Mouse (Mus musculus) retina, adult 2 months (tissue): Measurements from ENCODE around the gene Gstt4.
"Not testable (repeated sequence)": the region's sequence is repeated elsewhere in the genome, so short reads cannot be mapped to it uniquely, and the experiment has no call there.

Experiments
- DNase-seq: peaks from one replicate; pipeline ENCODE4 v3.0.0-alpha.2; 2012; ENCODE audit warnings: low read depth, low spot score

Gene Gstt4

DNA sequence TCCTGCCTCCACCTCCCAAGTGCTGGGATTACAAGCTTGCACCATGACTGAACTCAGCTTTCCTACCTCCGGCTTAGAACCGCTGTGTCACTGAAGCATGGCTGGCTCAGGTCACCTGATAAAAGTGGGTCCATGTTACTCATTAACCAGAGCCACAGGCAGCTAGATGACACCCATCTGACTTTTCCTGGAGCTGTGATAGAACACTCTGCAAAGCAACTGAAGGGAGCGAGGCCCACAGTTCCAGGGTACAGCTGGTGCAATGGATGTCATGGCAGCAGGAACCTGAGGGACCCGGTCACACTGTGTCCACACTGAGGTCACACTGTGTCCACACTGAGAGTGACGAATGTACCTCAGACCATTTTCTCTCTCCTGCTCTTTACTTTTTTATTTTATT is 32.5 kb downstream of the Gstt4 start:
- DNase-seq: no peak

DNA sequence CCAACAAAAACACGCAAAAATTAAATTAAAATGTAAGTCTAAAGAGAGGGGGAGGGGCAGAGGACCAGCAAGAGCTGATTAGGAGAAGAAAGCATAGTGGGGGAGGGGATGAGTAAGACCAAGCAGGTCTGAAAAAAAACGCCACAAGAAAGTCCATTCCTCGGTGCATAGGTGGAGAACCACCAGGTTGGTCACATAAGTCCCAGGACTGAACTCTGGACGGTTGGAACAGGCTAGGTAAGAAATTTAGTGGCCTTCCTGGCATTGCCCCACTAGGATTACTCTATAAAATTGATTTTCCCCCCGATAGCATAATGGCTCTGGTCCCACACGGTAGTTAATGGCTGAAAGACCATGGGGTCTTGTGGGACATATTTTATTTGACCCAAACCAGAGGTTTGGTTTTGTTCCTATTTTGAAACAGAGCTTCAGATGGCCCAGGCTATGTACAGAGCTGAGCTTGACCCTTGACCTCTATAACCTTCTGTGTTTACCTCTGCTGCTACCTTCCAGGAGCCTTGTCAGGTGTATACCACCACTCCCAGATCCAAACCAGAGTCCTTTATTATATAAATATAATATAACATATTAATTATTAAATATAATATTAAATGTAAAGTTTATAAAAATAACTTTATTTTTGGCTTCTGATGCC is 33.1 kb downstream of the Gstt4 start:
- no peak for DNase-seq

DNA sequence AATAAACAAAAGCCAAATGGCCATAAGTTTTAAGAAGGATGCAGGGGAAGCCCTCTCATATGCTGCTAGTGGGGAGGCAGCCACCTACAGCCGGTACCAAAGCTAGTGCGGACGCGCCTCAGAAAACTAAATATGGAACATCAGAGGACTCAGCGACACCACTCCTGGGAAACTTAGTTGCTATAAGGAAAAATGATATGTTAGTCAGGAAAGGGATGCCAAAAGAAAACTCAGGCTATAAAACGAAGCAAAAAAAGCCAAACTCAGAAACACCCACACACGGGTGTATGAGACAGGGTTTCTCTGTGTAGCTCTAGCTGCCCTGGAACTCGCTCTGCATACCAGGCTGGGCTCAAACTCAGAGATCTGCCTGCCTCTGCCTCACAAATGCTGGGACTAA is 34.1 kb downstream of the Gstt4 start:
- no peak for DNase-seq

DNA sequence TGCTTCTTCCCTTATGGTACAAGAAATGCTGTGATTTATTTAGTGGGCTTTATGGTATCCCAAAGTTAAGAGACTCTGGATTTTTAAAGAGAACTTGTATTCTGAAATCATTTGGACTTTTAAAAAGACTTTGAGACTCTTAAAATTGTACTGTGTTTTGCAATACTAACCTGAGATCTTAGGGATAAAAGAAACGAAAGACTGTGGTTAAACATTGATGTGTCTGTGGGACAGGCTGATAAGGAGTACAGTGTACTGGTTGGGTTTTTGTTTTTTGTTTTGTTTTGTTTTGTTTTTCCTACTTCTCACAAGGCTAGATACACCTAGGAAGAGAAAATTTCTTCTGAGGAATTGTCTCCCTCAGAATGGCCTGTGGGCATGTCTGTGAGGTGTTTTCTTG is 36.9 kb downstream of the Gstt4 start:
- DNase-seq: no peak

DNA sequence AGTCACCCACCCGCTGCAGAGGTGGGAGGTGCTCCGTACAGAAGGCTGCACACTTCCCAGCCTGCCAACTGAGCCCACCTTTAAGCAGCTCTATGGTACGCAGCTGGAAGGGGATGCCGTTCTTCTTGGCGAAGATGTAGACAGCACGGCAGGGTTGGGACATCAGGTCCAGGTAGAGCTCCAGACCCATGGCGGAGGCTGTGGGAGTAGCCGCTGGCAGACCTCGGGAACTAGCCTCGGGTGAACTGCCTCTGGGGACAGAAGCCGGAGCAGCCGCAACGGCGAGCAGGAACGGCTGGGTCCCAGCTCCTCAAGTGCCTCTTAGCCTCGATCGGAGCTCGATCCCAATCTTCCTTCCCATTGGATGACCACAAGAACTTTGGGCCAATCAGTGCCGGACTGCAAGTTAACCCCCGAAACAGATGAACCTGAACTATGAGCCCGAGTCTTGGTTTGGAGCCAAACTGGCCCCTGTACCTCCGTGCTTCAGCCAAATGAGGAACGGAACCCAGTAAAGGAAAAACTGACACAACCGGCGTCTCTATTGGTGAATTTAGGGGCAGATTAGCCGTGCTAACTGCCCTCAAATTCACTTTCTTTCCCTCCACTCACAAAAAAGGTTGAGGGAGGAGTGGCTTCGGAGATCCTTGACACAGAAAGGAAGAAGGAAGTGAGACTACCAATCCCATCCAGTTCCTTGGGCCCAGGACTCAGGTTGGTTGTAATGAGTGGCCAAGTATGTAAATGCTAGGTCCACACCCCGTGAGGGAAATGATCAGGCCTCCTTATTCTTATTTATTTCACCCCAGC is 41.4 kb downstream of the Gstt4 start, which contains the start of the genes Gm20441 and Gstt3:
Gene Gm20441, minus strand, starts transcription at position 186 of the 810 bp plus-strand sequence.
Gene Gstt3, minus strand, starts transcription at position 646 of the 810 bp plus-strand sequence.
- DNase-seq: no peak

DNA sequence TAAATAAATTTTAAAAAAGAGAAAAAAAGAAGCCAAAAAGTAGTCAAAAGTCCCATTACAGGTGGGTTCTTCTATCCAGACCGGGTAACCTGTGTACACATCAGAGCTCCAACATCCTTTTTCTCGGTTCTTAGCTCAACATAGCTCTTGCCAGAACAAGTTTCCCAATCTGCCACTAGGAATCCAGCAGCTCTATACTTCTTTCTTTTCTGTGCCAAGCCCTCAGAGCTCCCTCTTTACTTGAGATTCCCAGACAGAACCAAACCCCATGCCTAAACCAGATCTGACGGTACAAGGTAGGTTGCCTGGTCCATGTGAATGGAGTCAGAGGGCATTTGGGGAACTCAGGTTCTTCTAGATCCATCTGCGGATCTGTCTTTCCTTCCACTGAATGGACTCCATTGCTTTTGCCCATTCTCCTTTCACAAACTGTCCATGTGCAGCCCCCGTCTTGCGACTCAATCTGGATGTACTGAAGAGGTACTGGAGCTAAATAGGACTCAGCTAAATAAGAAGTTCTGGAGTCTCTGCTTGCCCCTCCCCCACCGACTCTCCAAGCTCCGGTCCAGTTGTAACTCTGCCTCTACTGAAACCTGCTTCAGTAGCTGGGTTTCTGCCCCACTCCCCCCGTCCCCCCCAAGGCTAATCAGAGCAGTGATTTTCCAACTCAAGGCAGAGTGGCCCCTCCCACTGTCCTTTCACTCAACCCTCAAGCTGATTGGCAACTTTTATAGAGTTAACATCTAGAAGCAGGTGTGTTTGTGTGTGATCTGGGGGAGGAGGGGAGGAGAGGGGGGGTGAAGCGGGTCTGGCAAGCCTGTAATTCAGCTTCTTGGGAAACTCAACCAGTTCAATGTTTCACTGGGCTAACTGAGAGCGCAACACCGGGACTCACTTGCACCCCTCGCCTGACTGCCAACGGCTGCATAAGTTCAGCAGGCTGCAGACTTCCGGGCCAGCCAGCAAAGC is 42.9 kb downstream of the Gstt4 start:
- DNase-seq: no peak

DNA sequence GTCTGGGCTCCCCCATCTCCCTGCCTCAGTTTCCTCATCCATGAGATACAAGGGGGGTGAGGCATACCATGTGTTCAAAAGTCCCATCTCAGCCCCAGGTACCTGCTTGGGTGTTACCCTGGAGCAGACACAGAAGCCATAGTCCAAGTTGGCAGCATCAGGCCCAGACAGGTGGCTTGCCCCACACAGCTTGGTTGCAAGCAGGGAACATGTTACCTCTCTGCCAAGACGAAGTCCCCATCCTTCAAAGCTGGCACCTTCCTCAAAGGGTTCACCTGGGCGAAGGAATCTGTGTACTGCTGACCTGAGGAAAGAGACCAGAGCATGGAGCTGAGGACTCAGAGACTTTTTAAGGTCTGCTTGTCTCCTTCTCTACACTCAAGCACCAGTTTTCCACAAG is 44.5 kb downstream of the Gstt4 start:
- no peak for DNase-seq

DNA sequence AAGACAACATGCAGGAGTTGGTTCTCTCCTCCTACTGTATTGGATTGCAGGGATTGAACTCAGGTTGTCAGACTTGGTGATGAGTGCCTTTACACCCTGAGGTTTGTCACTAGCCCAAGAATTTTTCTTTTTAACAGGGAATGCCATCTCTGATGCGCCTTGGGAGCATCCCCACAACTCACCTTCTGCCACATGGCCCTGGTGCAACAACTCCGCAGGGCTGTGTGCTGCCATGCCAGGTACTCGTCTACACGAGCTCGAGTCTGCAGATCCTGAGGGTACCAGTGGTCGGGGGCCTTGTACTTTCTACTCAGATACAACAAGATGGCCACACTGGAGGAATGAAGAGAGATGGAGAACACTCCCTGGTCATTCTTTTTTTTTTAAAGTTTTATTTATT is 45.8 kb downstream of the Gstt4 start:
- DNase-seq: no peak

DNA sequence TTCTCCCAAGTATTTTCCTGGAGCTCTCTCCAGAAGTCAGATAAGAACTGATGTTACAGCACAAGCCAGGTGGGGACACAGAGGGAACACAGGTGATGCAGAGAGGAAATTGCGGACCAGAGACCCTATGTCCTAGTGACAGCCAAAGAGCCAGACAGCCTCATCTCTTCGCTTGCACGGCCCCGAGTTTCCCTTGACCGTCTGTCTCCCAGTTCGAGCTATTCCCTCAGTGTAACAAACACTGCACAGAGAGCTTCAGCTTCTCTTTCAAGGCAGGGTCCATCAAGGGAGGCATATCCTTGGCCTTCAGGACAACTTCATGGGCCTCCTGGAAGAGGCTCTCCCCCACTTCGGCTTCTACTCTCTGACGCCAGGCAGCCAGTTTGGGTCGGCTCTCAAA is 47.8 kb downstream of the Gstt4 start:
- DNase-seq: no peak

DNA sequence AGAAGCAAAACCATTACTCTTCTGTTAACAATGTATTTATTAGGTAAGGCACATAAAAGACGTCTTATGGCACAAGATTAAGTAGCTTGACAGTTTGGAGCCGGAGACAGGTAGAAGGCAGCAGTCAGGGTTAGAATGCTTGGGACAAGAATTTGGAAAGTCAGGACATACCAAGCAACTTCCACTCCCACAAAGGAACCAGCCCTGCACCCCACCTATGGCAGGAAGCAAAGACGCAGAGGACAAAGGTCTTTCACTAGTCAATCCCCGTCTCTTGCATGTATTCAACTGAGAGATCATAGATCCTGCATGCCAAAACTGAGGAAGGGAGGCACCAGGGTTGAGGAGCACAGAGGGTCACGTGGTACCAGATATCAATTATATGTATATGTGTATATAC is 48.2 kb downstream of the Gstt4 start:
- no peak for DNase-seq

DNA sequence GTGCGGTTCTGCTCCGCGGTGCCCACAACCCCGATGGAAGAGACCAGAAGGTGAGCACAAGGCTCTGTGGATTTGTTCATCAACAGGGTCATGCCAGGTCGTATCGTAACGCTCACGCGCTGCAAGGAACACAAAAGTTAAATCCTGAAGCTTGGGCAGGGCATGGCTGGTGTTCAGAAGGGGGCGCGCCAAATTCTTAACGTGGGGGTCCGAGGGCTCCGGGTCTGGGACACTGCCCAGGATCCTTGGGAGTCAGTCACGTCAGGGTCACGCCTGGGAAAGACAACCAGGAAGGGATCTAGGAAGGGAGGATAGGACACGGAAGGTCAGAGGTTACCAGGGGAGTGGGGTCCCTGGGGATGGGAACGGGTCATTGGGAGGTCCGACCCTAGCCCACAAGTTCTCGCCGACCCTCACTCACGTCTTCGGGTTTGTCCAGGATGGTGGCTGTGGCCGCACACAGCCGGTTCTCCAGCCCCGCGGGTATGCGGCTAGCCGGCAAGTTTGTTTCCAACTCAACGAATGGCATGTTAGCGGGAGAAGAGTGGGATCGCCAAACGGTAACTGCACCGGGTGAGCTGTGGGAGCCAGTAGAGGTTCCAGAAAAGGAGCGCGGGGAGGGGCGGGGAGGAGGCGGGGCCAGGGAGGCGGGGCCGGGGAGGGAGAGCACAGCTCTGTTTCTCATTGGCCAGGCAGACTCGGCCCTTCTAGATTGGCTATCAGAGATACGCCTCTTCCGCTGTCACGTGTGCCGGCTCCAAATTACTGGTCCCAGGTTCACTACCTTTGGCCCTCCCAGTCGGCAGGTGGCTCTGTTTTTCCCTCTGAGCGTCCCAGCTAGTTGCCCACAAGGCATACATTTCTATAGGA is 49.3 kb downstream of the Gstt4 start, which contains the start of gene Ddt:
Gene Ddt, minus strand, starts transcription at position 620 of the 870 bp plus-strand sequence.
- DNase-seq: peak; percentile 92

DNA sequence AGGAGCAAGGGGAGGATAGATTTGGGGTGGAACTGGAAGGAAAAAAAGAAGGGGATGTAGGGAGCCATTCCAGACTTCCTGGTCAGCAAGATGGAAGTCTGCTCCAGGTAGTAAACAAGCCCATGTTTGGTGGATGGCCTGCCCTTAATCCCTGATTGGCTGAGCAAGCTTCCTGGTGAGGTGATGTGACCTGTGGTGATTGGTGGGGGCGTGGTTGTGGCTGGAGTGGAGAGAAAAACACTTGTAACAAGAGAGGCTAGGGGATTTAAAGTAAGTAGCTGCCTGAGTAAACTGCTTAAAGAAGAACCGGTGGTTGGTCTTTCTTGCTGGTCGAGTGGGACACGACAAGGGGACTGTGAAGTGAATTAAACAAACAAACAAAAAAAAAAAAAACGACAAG is 54.6 kb downstream of the Gstt4 start:
- DNase-seq: not testable (repeated sequence)

DNA sequence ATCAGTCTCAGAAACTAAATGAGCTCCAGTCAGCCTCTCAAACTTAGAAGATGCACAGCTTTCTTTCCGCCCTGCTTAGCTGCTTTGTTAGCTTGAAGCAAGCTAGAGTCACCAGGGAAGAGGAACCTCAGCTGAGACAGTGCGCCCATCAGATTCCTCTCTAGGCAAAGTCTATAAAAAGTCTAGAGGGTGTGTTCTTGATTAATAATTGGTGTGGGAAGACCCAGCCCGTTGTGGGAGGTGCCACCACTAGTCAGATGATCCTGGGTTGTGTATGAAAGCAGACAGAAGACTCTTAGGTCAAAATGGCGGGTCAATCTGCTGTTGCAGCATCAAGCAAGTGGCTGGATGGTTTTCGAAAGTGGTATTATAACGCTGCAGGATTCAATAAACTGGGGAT is 55.5 kb downstream of the Gstt4 start:
- DNase-seq: no peak
